Mouse (Mus musculus) heart, adult 2 months (tissue): Measurements from ENCODE around the gene Sf3b3. TPM values are rescaled to one million over a fixed set of nuclear protein-coding genes. Genes with fewer than 3 reads are reported as not detected.

Source experiments
- DNase-seq, 2 experiments: peaks; one replicate each; pipeline ENCODE4 v3.0.0; 2021
- H3K27ac ChIP-seq: fragments of 200-600 bp; 2 replicates; pipeline ENCODE4 v1.8.1; 2022
- H3K27me3 ChIP-seq: fragments of 200-500 bp; 2 replicates; pipeline ENCODE4 v1.6.1; 2012; ENCODE audit warnings: mild to moderate bottlenecking, low read length, inconsistent platforms, mixed read lengths; ENCODE audit not compliant: control insufficient read depth, insufficient read depth
- H3K36me3 ChIP-seq: fragments of 200-500 bp; 2 replicates; pipeline ENCODE4 v1.6.1; 2012; ENCODE audit warnings: low read length, inconsistent platforms; ENCODE audit not compliant: control insufficient read depth, insufficient read depth
- H3K4me1 ChIP-seq: fragments of 200-500 bp; 2 replicates; pipeline ENCODE4 v1.6.1; 2011; ENCODE audit warnings: low read length; ENCODE audit not compliant: control insufficient read depth, insufficient read depth
- H3K4me3 ChIP-seq: fragments of 200-600 bp; 2 replicates; pipeline ENCODE4 v1.8.1; 2022
- H3K79me2 ChIP-seq: fragments of 200-500 bp; replicated peaks from 2 replicates; pipeline ENCODE4 v1.6.1; 2012; ENCODE audit warnings: mild to moderate bottlenecking, inconsistent platforms, low read length, moderate library complexity, mixed read lengths; ENCODE audit not compliant: control insufficient read depth, insufficient read depth
- H3K9ac ChIP-seq: fragments of 200-500 bp; 2 replicates; pipeline ENCODE4 v1.6.1; 2012; ENCODE audit warnings: low read depth, mild to moderate bottlenecking, control low read depth, inconsistent platforms, low read length, mixed read lengths
- CTCF ChIP-seq: fragments of 200-600 bp; IDR thresholded peaks from 2 replicates; pipeline ENCODE4 v1.8.1; 2022; ENCODE audit warnings: antibody characterized with exemption, mild to moderate bottlenecking, moderate library complexity
- EP300 ChIP-seq: fragments of 200-500 bp; IDR thresholded peaks from 2 replicates; pipeline ENCODE4 v1.6.1; 2011; ENCODE audit warnings: low read depth, low read length, control low read depth; ENCODE audit not compliant: insufficient read depth
- POLR2A ChIP-seq: fragments of 200-500 bp; IDR thresholded peaks from 2 replicates; pipeline ENCODE4 v1.6.1; 2011; ENCODE audit warnings: mild to moderate bottlenecking, low read depth, low read length, control low read depth; ENCODE audit not compliant: insufficient read depth
- WGBS: fragments of 180-500 bp; shearing (Covaris S2); methylation state at CpG from one replicate; pipeline ENCODE4 v1.1.7; 2018; 5-methylcytosine and 5-hydroxymethylcytosine counted together
- intact Hi-C: fragments of 180-260 bp; cut with DNase I; formaldehyde crosslinking; loops from one replicate; pipeline ENCODE4 v1.15.1; 2025
- polyA plus RNA-seq: library from polyadenylated mRNA; depleted of rRNA; stranded (reverse); fragments of >200 nt; gene quantifications from 2 replicates; pipeline ENCODE4 v1.2.3, GENCODE M21; 2012; rRNA removed
- total RNA-seq, 2 experiments: library from RNA; stranded (reverse); gene quantifications; 2 replicates each; pipeline ENCODE4 v1.2.3; 2021

The Sf3b3 gene
- total and polyA plus RNA-seq, 3 experiments: 19.2 to 39.7 (median 38.3) TPM

- no peak for DNase-seq
Observed at GRCm38 (mm10) chr8:110760280-110760940, 86.2 kb downstream of the Sf3b3 start.

More at GRCm38 (mm10) chr8:110760280-110760940, 86.2 kb downstream of the Sf3b3 start:
- Histone ChIP-seq H3K79me2 (no peaks in the 10 kb centered on the region), H3K36me3 (no peaks in the 10 kb centered on the region), H3K4me3 (no peak overlapping the region), H3K9ac (no peak overlapping the region), H3K27me3 (no peaks in the 10 kb centered on the region), H3K27ac (peak overlapping the region; percentile 56), H3K4me1 (peaks cover 4% of the 10 kb centered on the region)
- TF ChIP-seq CTCF (no peak), POLR2A (no peak), EP300 (no peak)
- intact Hi-C loops: no loop called here
- WGBS: 58% methylated on average over 7 of the region's 7 CpGs

Other genes with a start within 250 kb of the Sf3b3 start
- 10 to 100 TPM; 15.7 to 15.8 TPM for gene Vac14, start 228.2 kb downstream of the Sf3b3 start, total RNA-seq
- 24.9 and 27.0 TPM in 2 replicates for gene Vac14, start 228.2 kb downstream of the Sf3b3 start, polyA plus RNA-seq
- gene Mtss1l, start 125.3 kb downstream of the Sf3b3 start, total RNA-seq: 10 to 100 TPM; 38.8 to 39.6 TPM
- 34.3 and 39.7 TPM in 2 replicates for gene Mtss1l, start 125.3 kb downstream of the Sf3b3 start, polyA plus RNA-seq
- gene Il34, start 40.9 kb downstream of the Sf3b3 start, total RNA-seq: 1 to 10 TPM; 3.3 to 5.3 TPM
- 7.2 and 15.3 TPM in 2 replicates for gene Il34, start 40.9 kb downstream of the Sf3b3 start, polyA plus RNA-seq
- gene Cog4, start 187 bp downstream of the Sf3b3 start, total RNA-seq: 10 to 100 TPM; 66.2 to 74.1 TPM
- 34.8 and 51.5 TPM in 2 replicates for gene Cog4, start 187 bp downstream of the Sf3b3 start, polyA plus RNA-seq
- gene Fuk, start 55.7 kb upstream of the Sf3b3 start, total RNA-seq: 1 to 10 TPM; 4.5 to 4.6 TPM
- 6.2 and 8.8 TPM in 2 replicates for gene Fuk, start 55.7 kb upstream of the Sf3b3 start, polyA plus RNA-seq
- gene St3gal2, start 73.1 kb upstream of the Sf3b3 start, total RNA-seq: 10 to 100 TPM; 20.2 to 22.0 TPM
- 25.9 and 34.8 TPM in 2 replicates for gene St3gal2, start 73.1 kb upstream of the Sf3b3 start, polyA plus RNA-seq
- gene Ddx19a, start 151.0 kb upstream of the Sf3b3 start, total RNA-seq: 10 to 100 TPM; 31.7 to 34.8 TPM
- 18.0 and 29.5 TPM in 2 replicates for gene Ddx19a, start 151.0 kb upstream of the Sf3b3 start, polyA plus RNA-seq
- gene Ddx19b, start 185.0 kb upstream of the Sf3b3 start, total RNA-seq: 10 to 100 TPM; 10.3 TPM
- gene Ddx19b, start 185.0 kb upstream of the Sf3b3 start, polyA plus RNA-seq: 3.2 and 6.2 TPM in 2 replicates
- 10 to 100 TPM; 31.9 to 38.1 TPM for gene Aars, start 186.4 kb upstream of the Sf3b3 start, total RNA-seq
- gene Aars, start 186.4 kb upstream of the Sf3b3 start, polyA plus RNA-seq: 19.4 and 28.3 TPM in 2 replicates
- gene Exosc6, start 209.6 kb upstream of the Sf3b3 start, total RNA-seq: not detected
- not detected in 2 replicates for gene Exosc6, start 209.6 kb upstream of the Sf3b3 start, polyA plus RNA-seq
- gene Clec18a, start 245.6 kb upstream of the Sf3b3 start, total RNA-seq: 1 to 10 TPM; 1.1 to 1.3 TPM
- 1.1 and 1.6 TPM in 2 replicates for gene Clec18a, start 245.6 kb upstream of the Sf3b3 start, polyA plus RNA-seq
- 100 to 1,000 TPM in 1 of 2 experiments, 10 to 100 TPM in 1; 88.3 to 114 TPM for gene Pdpr, start 247.8 kb upstream of the Sf3b3 start, total RNA-seq
- gene Pdpr, start 247.8 kb upstream of the Sf3b3 start, polyA plus RNA-seq: 28.5 and 55.3 TPM in 2 replicates